Mouse (Mus musculus): ENCODE data around the gene Rhno1. TPM values are rescaled to one million over a fixed set of nuclear protein-coding genes. Genes with fewer than 3 reads are reported as not detected.

Gene Rhno1
- total RNA-seq, 2 experiments from 2014 or later: 8.8 to 10.6 TPM

Other genes with a start within 250 kb of the Rhno1 start
- gene Tspan9, start 219.3 kb downstream of the Rhno1 start, total RNA-seq (2021): 100 to 1,000 TPM in 1 of 2 experiments, 10 to 100 TPM in 1; 83.1 to 104 TPM
- gene Tead4, start 62.1 kb downstream of the Rhno1 start, total RNA-seq (2021): 1 to 10 TPM; 3.1 to 5.0 TPM
- gene Tulp3, start 7.1 kb downstream of the Rhno1 start, total RNA-seq (2021): 1 to 10 TPM; 5.6 to 6.1 TPM
- under 1 TPM; 0.52 to 0.98 TPM for gene Foxm1, start 56 bp upstream of the Rhno1 start, total RNA-seq (2021)
- not detected for gene Tex52, start 12.5 kb upstream of the Rhno1 start, total RNA-seq (2021)
- gene Gm44596, start 12.6 kb upstream of the Rhno1 start, total RNA-seq (2021): not detected
- 1 to 10 TPM; 1.3 TPM for gene Nrip2, start 36.4 kb upstream of the Rhno1 start, total RNA-seq (2021)
- gene Itfg2, start 62.0 kb upstream of the Rhno1 start, total RNA-seq (2021): 10 to 100 TPM; 17.0 to 22.0 TPM
- 100 to 1,000 TPM; 352 to 419 TPM for gene Fkbp4, start 75.8 kb upstream of the Rhno1 start, total RNA-seq (2021)
- gene Pzp, start 163.8 kb upstream of the Rhno1 start, total RNA-seq (2021): 1 to 10 TPM; 2.0 to 3.4 TPM
- 1 to 10 TPM in 1 of 2 experiments, not detected in 1; 2.4 TPM for gene A2ml1, start 218.7 kb upstream of the Rhno1 start, total RNA-seq (2021)